Mouse (Mus musculus) kidney, postnatal 4 days (tissue): ENCODE measurements around the gene Gm20831.
"Not testable (repeated sequence)": the region's sequence is repeated elsewhere in the genome, so short reads cannot be mapped to it uniquely, and the experiment has no call there.

ENCODE experiments used
- DNase-seq, 2 experiments: peaks; one replicate each; pipeline ENCODE4 v3.0.0; 2021; ENCODE audit warnings: mixed read lengths in 2 of 2

Gm20831 gene

GRCm38 (mm10) chrY:17874441-17874840 is at the start of gene Gm20831, which contains the start of gene Gm20772:
Gm20831 (plus strand) TSS chrY:17874741.
Gm20772 (plus strand) TSS chrY:17874741.
- DNase-seq: not testable (repeated sequence)

GRCm38 (mm10) chrY:17846166-17846565 is 28.4 kb upstream of the Gm20831 start, which contains the start of gene Gm21904:
Gm21904 (minus strand) TSS chrY:17846266.
- DNase-seq: not testable (repeated sequence)

- not testable (repeated sequence) for DNase-seq
These were observed 62.7 kb downstream of the Gm20831 start, which contains the start of gene Srsy for GRCm38 (mm10) chrY:17937230-17937629. Srsy (minus strand) TSS chrY:17937330.
